ENCODE assay signal across 16 mouse cellular contexts in the genomic region with DNA sequence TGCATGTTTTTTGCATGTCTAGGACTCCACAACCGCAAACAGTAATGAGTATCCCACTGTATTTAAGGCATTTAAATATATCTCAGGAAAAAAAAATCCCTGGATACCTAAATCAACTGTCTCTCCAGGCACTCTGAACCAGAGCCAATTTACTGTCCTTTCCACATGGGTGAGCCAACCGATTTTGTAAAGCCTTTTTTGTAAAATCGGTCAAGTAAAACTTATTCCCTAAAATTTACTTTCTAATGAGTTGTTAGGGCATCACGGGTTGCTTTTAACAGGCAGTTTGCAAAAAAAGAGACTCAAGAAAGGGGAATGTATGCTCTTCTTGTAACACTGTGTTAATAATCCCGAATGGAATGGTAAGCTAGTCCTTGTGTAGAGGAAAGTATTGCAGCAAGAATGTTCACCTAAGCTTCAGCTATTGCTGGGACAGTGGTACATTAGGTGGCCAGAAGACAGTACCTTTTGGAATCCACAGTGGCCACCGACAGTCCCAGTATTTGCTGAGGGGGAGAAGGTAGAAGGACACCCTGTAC.
DNase-seq lines count a peak whose midpoint lies in the region; ATAC-seq and TF ChIP-seq lines count a peak whose summit lies in the region.
"Had no signal": no experiment of that assay in that cellular context is flagged by ENCODE, and none has a peak within 500 bp of the region (broad histone marks: within the 10 kb centered on the region; RNA-seq: fewer than 3 reads in every experiment).

No protein-coding gene starts in this region.

- peak; percentile 28 for DNase-seq in hindbrain, embryonic 14.5 days (ENCODE audit: low spot score)
- peak; percentile 1 for DNase-seq in kidney, postnatal 14 days
- no peak for DNase-seq in kidney, postnatal 10 days
- DNase-seq in brain, adult 2 months (ENCODE audit: low read depth, low spot score), result peak; percentile 43
- DNase-seq in forebrain, embryonic 14.5 days (ENCODE audit: low spot score), result peak; percentile 83
- no peak for DNase-seq in layer of hippocampus, adult 2 months (ENCODE audit: low spot score in 2 of 2)
- no peak for DNase-seq in frontal cortex, postnatal 14 days (ENCODE audit: low spot score in 2 of 2)
- DNase-seq: adrenal gland, postnatal 25 days; liver, postnatal 0 days; lung, postnatal 14 days; right cerebral cortex, postnatal 4 days; thymus, adult 2 months had no signal

- H3K4me3 ChIP-seq in hindbrain, embryonic 14.5 days (replicated peaks; ENCODE audit: low read length), result no peak overlapping the region
- no peak overlapping the region for H3K4me3 ChIP-seq in hindbrain, embryonic 12.5 days
- no peak overlapping the region for H3K4me3 ChIP-seq in forebrain, embryonic 14.5 days (ENCODE audit: low read depth, low read length)
- H3K4me3 ChIP-seq in layer of hippocampus, adult 2 months, result no peak overlapping the region
- H3K4me3 ChIP-seq: embryonic facial prominence, embryonic 15.5 days; intestine, embryonic 15.5 days; limb, embryonic 10.5 days had no signal

- H3K27ac ChIP-seq in hindbrain, embryonic 14.5 days, result no peak overlapping the region
- no peak overlapping the region for H3K27ac ChIP-seq in hindbrain, embryonic 12.5 days
- H3K27ac ChIP-seq in forebrain, embryonic 14.5 days (ENCODE audit: low read depth, low read length), result peak overlapping the region; percentile 61
- no peak overlapping the region for H3K27ac ChIP-seq in layer of hippocampus, adult 2 months
- H3K27ac ChIP-seq: embryonic facial prominence, embryonic 15.5 days; intestine, embryonic 15.5 days; limb, embryonic 10.5 days had no signal

- H3K4me2 ChIP-seq in hindbrain, embryonic 14.5 days (replicated peaks), result no peak overlapping the region
- H3K4me2 ChIP-seq in hindbrain, embryonic 12.5 days (replicated peaks), result no peak overlapping the region
- no peak overlapping the region for H3K4me2 ChIP-seq in forebrain, embryonic 14.5 days (ENCODE audit: low read length)
- H3K4me2 ChIP-seq: embryonic facial prominence, embryonic 15.5 days; intestine, embryonic 15.5 days had no signal

- ATAC-seq in hindbrain, embryonic 14.5 days (ENCODE audit: low FRiP score), result no peak
- no peak for ATAC-seq in hindbrain, embryonic 12.5 days (ENCODE audit: low FRiP score)
- ATAC-seq in forebrain, embryonic 14.5 days, result peak; percentile 64
- ATAC-seq: intestine, embryonic 15.5 days; liver, postnatal 0 days had no signal

- no peak for TF ChIP-seq CTCF in layer of hippocampus, adult 2 months (conservative IDR thresholded peaks at IDR 0.05)

- 59% methylated on average over 6 of the region's 6 CpGs for WGBS in hindbrain, embryonic 14.5 days
- 83% methylated on average over 6 of the region's 6 CpGs for WGBS in hindbrain, embryonic 12.5 days
- 23% methylated on average over 6 of the region's 6 CpGs for WGBS in forebrain, embryonic 14.5 days

- no peaks in the 10 kb centered on the region for H3K4me1 ChIP-seq in hindbrain, embryonic 14.5 days (replicated peaks; ENCODE audit: control insufficient read depth, insufficient read depth, low read length)
- no peaks in the 10 kb centered on the region for H3K4me1 ChIP-seq in hindbrain, embryonic 12.5 days
- no peaks in the 10 kb centered on the region for H3K4me1 ChIP-seq in forebrain, embryonic 14.5 days (ENCODE audit: control insufficient read depth, insufficient read depth, low read length)
- H3K4me1 ChIP-seq: embryonic facial prominence, embryonic 15.5 days; intestine, embryonic 15.5 days; limb, embryonic 10.5 days had no signal

- H3K27me3 ChIP-seq in hindbrain, embryonic 14.5 days (ENCODE audit: control insufficient read depth, insufficient read depth, low read length), result no peaks in the 10 kb centered on the region
- H3K27me3 ChIP-seq in hindbrain, embryonic 12.5 days, result no peaks in the 10 kb centered on the region
- no peaks in the 10 kb centered on the region for H3K27me3 ChIP-seq in forebrain, embryonic 14.5 days (replicated peaks; ENCODE audit: control insufficient read depth, insufficient read depth, low read length)
- H3K27me3 ChIP-seq: embryonic facial prominence, embryonic 15.5 days; intestine, embryonic 15.5 days had no signal

- H3K9ac ChIP-seq in hindbrain, embryonic 14.5 days, result no peak overlapping the region
- H3K9ac ChIP-seq in hindbrain, embryonic 12.5 days, result no peak overlapping the region
- H3K9ac ChIP-seq in forebrain, embryonic 14.5 days (ENCODE audit: low read length), result no peak overlapping the region
- H3K9ac ChIP-seq: embryonic facial prominence, embryonic 15.5 days; intestine, embryonic 15.5 days; liver, postnatal 0 days had no signal

- no peaks in the 10 kb centered on the region for H3K9me3 ChIP-seq in hindbrain, embryonic 14.5 days (ENCODE audit: control insufficient read depth, low read length)
- H3K9me3 ChIP-seq in hindbrain, embryonic 12.5 days (replicated peaks), result no peaks in the 10 kb centered on the region
- no peaks in the 10 kb centered on the region for H3K9me3 ChIP-seq in forebrain, embryonic 14.5 days (replicated peaks; ENCODE audit: control insufficient read depth, low read length)
- H3K9me3 ChIP-seq: embryonic facial prominence, embryonic 15.5 days; intestine, embryonic 15.5 days; limb, embryonic 10.5 days had no signal

- no peaks in the 10 kb centered on the region for H3K36me3 ChIP-seq in hindbrain, embryonic 14.5 days (replicated peaks; ENCODE audit: control insufficient read depth, insufficient read depth)
- no peaks in the 10 kb centered on the region for H3K36me3 ChIP-seq in hindbrain, embryonic 12.5 days
- no peaks in the 10 kb centered on the region for H3K36me3 ChIP-seq in forebrain, embryonic 14.5 days (ENCODE audit: control insufficient read depth, insufficient read depth, low read length)
- H3K36me3 ChIP-seq: embryonic facial prominence, embryonic 15.5 days; intestine, embryonic 15.5 days; limb, embryonic 10.5 days had no signal

Comparison
In these comparisons a context has a peak if more than half of its experiments do, and no peak if none do; other contexts are left out.
1. DNase-seq: peak in hindbrain, embryonic 14.5 days (single experiment), kidney, postnatal 14 days (single experiment), brain, adult 2 months (single experiment) and forebrain, embryonic 14.5 days (single experiment); none in kidney, postnatal 10 days (single experiment), layer of hippocampus, adult 2 months (0 of 2) and frontal cortex, postnatal 14 days (0 of 2).